Mouse (Mus musculus) MEL (cell line): ENCODE measurements around the gene Clstn3. TPM values are rescaled to one million over a fixed set of nuclear protein-coding genes. Genes with fewer than 3 reads are reported as not detected.

Experiments
- DNase-seq: peaks from one replicate; pipeline ENCODE4 v3.0.0; 2011; ENCODE audit warnings: low read depth, low spot score
- H3K27ac ChIP-seq: 2 replicates; pipeline ENCODE4 v1.5.1; 2012; ENCODE audit warnings: low read depth, mild to moderate bottlenecking, control low read depth, low read length, moderate library complexity; ENCODE audit not compliant: control insufficient read depth
- H3K27me3 ChIP-seq, 2 experiments: fragments of 150-350 bp in 1 of 2; sonication (generic) in 1 of 2; 2 replicates each; pipeline ENCODE4 v1.6.1; 2012; ENCODE audit warnings: low read length in 2 of 2, mild to moderate bottlenecking in 2 of 2, improper control_type of control experiment in 1 of 2, moderate library complexity in 1 of 2; ENCODE audit not compliant: insufficient read depth in 2 of 2, control insufficient read depth in 1 of 2
- H3K36me3 ChIP-seq, 2 experiments: 2 replicates each; pipeline ENCODE4 v1.6.1; 2012 to 2014; ENCODE audit warnings: low read length in 2 of 2, improper control_type of control experiment in 1 of 2, inconsistent platforms in 1 of 2, mild to moderate bottlenecking in 1 of 2; ENCODE audit not compliant: insufficient read depth in 2 of 2, control insufficient read depth in 1 of 2
- H3K4me1 ChIP-seq, 2 experiments: fragments of 150-350 bp in 1 of 2; sonication (generic) in 1 of 2; 2 replicates each; pipeline ENCODE4 v1.6.1; 2012; ENCODE audit warnings: low read length in 2 of 2, improper control_type of control experiment in 1 of 2, mild to moderate bottlenecking in 1 of 2; ENCODE audit not compliant: insufficient read depth in 2 of 2, control insufficient read depth in 1 of 2
- H3K4me3 ChIP-seq, 2 experiments: fragments of 150-350 bp in 1 of 2; sonication (generic) in 1 of 2; 2 replicates each; pipeline ENCODE4 v1.5.1; 2012; ENCODE audit warnings: low read depth in 2 of 2, low read length in 2 of 2, mild to moderate bottlenecking in 2 of 2, moderate library complexity in 2 of 2, control low read depth in 1 of 2, improper control_type of control experiment in 1 of 2; ENCODE audit not compliant: control insufficient read depth in 1 of 2, insufficient read depth in 1 of 2
- H3K79me2 ChIP-seq: 2 replicates; pipeline ENCODE4 v1.6.1; 2012; ENCODE audit warnings: mild to moderate bottlenecking, low read length, moderate library complexity; ENCODE audit not compliant: control insufficient read depth, poor library complexity, insufficient read depth
- H3K9ac ChIP-seq: 2 replicates; pipeline ENCODE4 v1.6.1; 2012; ENCODE audit warnings: low read depth, mild to moderate bottlenecking, control low read depth, low read length, moderate library complexity; ENCODE audit not compliant: control insufficient read depth, poor library complexity, severe bottlenecking
- H3K9me3 ChIP-seq: fragments of 150-350 bp; sonication (generic); replicated peaks from 2 replicates; pipeline ENCODE4 v1.6.1; 2012; ENCODE audit warnings: mild to moderate bottlenecking, low read length, improper control_type of control experiment, moderate library complexity; ENCODE audit not compliant: insufficient read depth
- BHLHE40 ChIP-seq: IDR thresholded peaks from 2 replicates; pipeline ENCODE4 v1.6.1; 2012; ENCODE audit warnings: low read depth, mild to moderate bottlenecking, inconsistent platforms, low read length, improper control_type of control experiment, borderline replicate concordance
- CHD2 ChIP-seq: IDR thresholded peaks from 2 replicates; pipeline ENCODE4 v1.6.1; 2011; ENCODE audit warnings: low read length, improper control_type of control experiment
- CTCF ChIP-seq, 3 experiments: IDR thresholded peaks in 2 of 3; conservative IDR thresholded peaks in 1 of 3; 2 replicates each; pipeline ENCODE4 v1.5.1; 2011 to 2012; ENCODE audit warnings: low read length in 3 of 3, low read depth in 2 of 3, mild to moderate bottlenecking in 2 of 3, improper control_type of control experiment in 1 of 3, inconsistent platforms in 1 of 3, mixed read lengths in 1 of 3, moderate library complexity in 1 of 3; ENCODE audit not compliant: control insufficient read depth in 1 of 3, insufficient read depth in 1 of 3, poor library complexity in 1 of 3, severe bottlenecking in 1 of 3
- ELF1 ChIP-seq: IDR thresholded peaks from 2 replicates; pipeline ENCODE4 v1.6.1; 2014; ENCODE audit warnings: low read depth, mild to moderate bottlenecking, inconsistent platforms, low read length, improper control_type of control experiment, moderate library complexity
- ETS1 ChIP-seq: IDR thresholded peaks from 2 replicates; pipeline ENCODE4 v1.6.1; 2012; ENCODE audit warnings: low read depth, mild to moderate bottlenecking, inconsistent platforms, low read length, improper control_type of control experiment, moderate library complexity
- GATA1 ChIP-seq: IDR thresholded peaks from 2 replicates; pipeline ENCODE4 v1.6.1; 2011; ENCODE audit warnings: low read depth, low read length, improper control_type of control experiment
- HCFC1 ChIP-seq: IDR thresholded peaks from 2 replicates; pipeline ENCODE4 v1.6.1; 2012; ENCODE audit warnings: low read depth, mild to moderate bottlenecking, inconsistent platforms, low read length, improper control_type of control experiment, moderate library complexity
- JUND ChIP-seq: IDR thresholded peaks from 2 replicates; pipeline ENCODE4 v1.6.1; 2011; ENCODE audit warnings: low read depth, mild to moderate bottlenecking, improper control_type of control experiment, low read length
- KAT2A ChIP-seq: conservative IDR thresholded peaks from 2 replicates; pipeline ENCODE4 v1.6.1; 2012; ENCODE audit warnings: low read depth, low read length, improper control_type of control experiment, inconsistent platforms
- MAFK ChIP-seq: IDR thresholded peaks from 2 replicates; pipeline ENCODE4 v1.6.1; 2011; ENCODE audit warnings: low read depth, mild to moderate bottlenecking, low read length, improper control_type of control experiment, borderline replicate concordance
- MAX ChIP-seq: IDR thresholded peaks from 2 replicates; pipeline ENCODE4 v1.6.1; 2011; ENCODE audit warnings: low read length, improper control_type of control experiment
- MAZ ChIP-seq: IDR thresholded peaks from 2 replicates; pipeline ENCODE4 v1.6.1; 2012; ENCODE audit warnings: low read depth, mild to moderate bottlenecking, inconsistent platforms, low read length, improper control_type of control experiment
- MXI1 ChIP-seq: IDR thresholded peaks from 2 replicates; pipeline ENCODE4 v1.6.1; 2011; ENCODE audit warnings: mild to moderate bottlenecking, low read depth, low read length, improper control_type of control experiment
- MYC ChIP-seq: IDR thresholded peaks from 2 replicates; pipeline ENCODE4 v1.6.1; 2011; ENCODE audit warnings: low read depth, mild to moderate bottlenecking, low read length, improper control_type of control experiment, moderate library complexity
- NELFE ChIP-seq: IDR thresholded peaks from 2 replicates; pipeline ENCODE4 v1.6.1; 2011; ENCODE audit warnings: low read depth, low read length, improper control_type of control experiment
- POLR2A ChIP-seq, 2 experiments: IDR thresholded peaks; 2 replicates each; pipeline ENCODE4 v1.6.1; 2011 to 2012; ENCODE audit warnings: low read length in 2 of 2, mild to moderate bottlenecking in 2 of 2, control low read depth in 1 of 2, improper control_type of control experiment in 1 of 2, low read depth in 1 of 2, moderate library complexity in 1 of 2; ENCODE audit not compliant: control insufficient read depth in 1 of 2, insufficient read depth in 1 of 2, poor library complexity in 1 of 2
- RAD21 ChIP-seq: IDR thresholded peaks from 2 replicates; pipeline ENCODE4 v1.6.1; 2011; ENCODE audit warnings: mild to moderate bottlenecking, low read depth, low read length, improper control_type of control experiment
- SIN3A ChIP-seq: IDR thresholded peaks from 2 replicates; pipeline ENCODE4 v1.6.1; 2012; ENCODE audit warnings: low read length, improper control_type of control experiment, inconsistent platforms
- SMC3 ChIP-seq: IDR thresholded peaks from 2 replicates; pipeline ENCODE4 v1.6.1; 2011; ENCODE audit warnings: low read depth, low read length, improper control_type of control experiment
- TBP ChIP-seq: IDR thresholded peaks from 2 replicates; pipeline ENCODE4 v1.8.0; 2011; ENCODE audit warnings: low read depth, low read length, improper control_type of control experiment
- UBTF ChIP-seq: IDR thresholded peaks from 2 replicates; pipeline ENCODE4 v1.6.1; 2012; ENCODE audit warnings: low read depth, mild to moderate bottlenecking, inconsistent platforms, low read length, improper control_type of control experiment, moderate library complexity, borderline replicate concordance; ENCODE audit not compliant: insufficient read depth
- USF1 ChIP-seq: IDR thresholded peaks from 2 replicates; pipeline ENCODE4 v1.6.1; 2014; ENCODE audit warnings: low read depth, mild to moderate bottlenecking, inconsistent platforms, low read length, improper control_type of control experiment, moderate library complexity
- ZC3H11A ChIP-seq: IDR thresholded peaks from 2 replicates; pipeline ENCODE4 v1.6.1; 2012; ENCODE audit warnings: low read depth, mild to moderate bottlenecking, inconsistent platforms, low read length, improper control_type of control experiment
- polyA plus RNA-seq, 2 experiments: library from polyadenylated mRNA; stranded (reverse) in 1 of 2; unstranded in 1 of 2; fragments of >175 nt in 1 of 2; fragments of >200 nt in 1 of 2; gene quantifications; 2 replicates each; pipeline versions ENCODE4 v1.2.1 to v1.2.4; 2012; ENCODE audit warnings: low replicate concordance in 2 of 2, low read depth in 1 of 2; ENCODE audit not compliant: insufficient read length in 2 of 2, insufficient read depth in 1 of 2, missing spikeins in 1 of 2
- total RNA-seq: library from RNA; depleted of rRNA; stranded (reverse); fragments of 300-350 nt; gene quantifications from 2 replicates; pipeline ENCODE4 v1.2.3, GENCODE M21; 2012

Gene Clstn3
- total and polyA plus RNA-seq, 3 experiments: 51.3 to 59.8 TPM; not detected in 1

DNA sequence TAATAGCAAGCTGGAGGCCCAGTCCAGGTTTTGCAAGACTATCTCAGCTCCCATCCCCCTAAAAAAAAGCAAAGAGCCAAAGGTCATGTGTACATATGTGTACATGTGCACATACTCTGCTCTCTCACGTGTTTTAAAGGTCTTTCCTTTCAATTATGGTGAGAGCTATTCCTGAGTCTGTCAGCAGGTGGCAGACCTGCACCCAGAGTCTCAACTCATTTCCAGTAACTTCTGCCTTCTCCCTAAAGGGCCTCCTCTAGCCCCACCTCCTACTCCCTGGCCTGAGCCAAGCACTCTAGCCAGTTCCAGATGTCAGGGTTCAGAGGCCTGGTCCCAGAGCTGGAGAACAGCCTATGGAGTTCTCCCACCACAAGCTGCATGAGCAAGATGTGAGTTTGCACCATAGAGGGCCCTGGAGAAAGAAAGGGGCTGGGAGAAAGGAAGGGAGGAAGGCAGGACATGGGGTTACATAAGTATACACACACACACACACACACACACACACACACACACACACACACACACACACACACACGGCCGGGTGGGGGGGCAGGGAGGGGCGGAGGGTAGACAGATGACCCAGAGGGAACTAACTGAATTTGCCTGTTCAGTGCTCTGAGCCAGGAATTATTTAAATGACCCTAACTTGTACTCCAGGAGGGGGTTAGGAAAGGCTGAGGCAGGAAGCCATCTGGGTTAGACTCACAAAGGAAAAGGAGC, 28.4 kb upstream of the Clstn3 start, which contains the start of gene C1rl:
Gene C1rl (plus strand): TSS at position 272 of the 720 bp plus-strand sequence.
- peaks cover 3 to 19% of the 10 kb centered on the region in 2 experiments for H3K4me1 ChIP-seq
- H3K9me3 ChIP-seq: no peaks in the 10 kb centered on the region
- peak within 1 kb of the TSS; percentile 33 for H3K27ac ChIP-seq
- H3K36me3 ChIP-seq: peaks cover 0 to 7% of the 10 kb centered on the region in 2 experiments; a peak in 2 of 4 replicates
- peak within 1 kb of the TSS; percentile 65 for H3K9ac ChIP-seq
- no peaks in the 10 kb centered on the region for H3K27me3 ChIP-seq
- DNase-seq: peak; percentile 93
- H3K79me2 ChIP-seq: no peaks in the 10 kb centered on the region
- peak within 1 kb of the TSS; percentile 18; a peak in 3 of 4 replicates for H3K4me3 ChIP-seq
- peak; percentile 63 for TF ChIP-seq USF1
- peak; percentile 85 for TF ChIP-seq RAD21
- peak; percentile 76 to 92 (median 90) for TF ChIP-seq CTCF (IDR thresholded peaks at IDR 0.05 in 2 of 3, conservative IDR thresholded peaks at IDR 0.05 in 1 of 3; ENCODE audit: control insufficient read depth in 1 of 3, insufficient read depth in 1 of 3, low read depth in 2 of 3, low read length in 3 of 3, poor library complexity in 1 of 3, severe bottlenecking in 1 of 3)
- peak; percentile 62; the same call in 1 of the 2 replicates for TF ChIP-seq JUND
- peak; percentile 34; the same call in 1 of the 2 replicates for TF ChIP-seq ETS1
- TF ChIP-seq HCFC1: peak; percentile 64; the same call in 1 of the 2 replicates
- peak; percentile 53 for TF ChIP-seq TBP
- peak; percentile 57 for TF ChIP-seq NELFE
- TF ChIP-seq UBTF: no peak
- peak; percentile 90 for TF ChIP-seq MAX
- peak; percentile 97 for TF ChIP-seq MYC
- TF ChIP-seq POLR2A (IDR thresholded peaks at IDR 0.05; ENCODE audit: control insufficient read depth in 1 of 2, insufficient read depth in 1 of 2, low read depth in 1 of 2, low read length in 2 of 2, poor library complexity in 1 of 2): peak in 1 of 2 experiments; percentile 51; a peak in 2 of 4 replicates
- no peak for TF ChIP-seq ELF1
- TF ChIP-seq MXI1: peak; percentile 95
- TF ChIP-seq GATA1: no peak
- TF ChIP-seq MAFK: no peak
- TF ChIP-seq SIN3A: peak; percentile 80
- peak; percentile 50; the same call in 1 of the 2 replicates for TF ChIP-seq MAZ
- peak; percentile 96 for TF ChIP-seq SMC3
- TF ChIP-seq ZC3H11A: peak; percentile 68
- no peak for TF ChIP-seq KAT2A
- TF ChIP-seq BHLHE40: peak; percentile 83; the same call in 1 of the 2 replicates
- TF ChIP-seq CHD2: no peak
